In genomic region chr8:4227919-4228318, GRCm38 (mm10) we compare ENCODE assay signal across 33 mouse cellular contexts. TPM values are rescaled to one million over a fixed set of nuclear protein-coding genes. Genes with fewer than 3 reads are reported as not detected.
"Had no signal": no experiment of that assay in that cellular context is flagged by ENCODE, and none has a peak within 500 bp of the region (broad histone marks: within the 10 kb centered on the region; RNA-seq: fewer than 3 reads in every experiment).

No protein-coding gene starts in this region.

- H3K4me2 ChIP-seq: embryonic facial prominence, embryonic 12.5 days; forebrain, embryonic 12.5 days; forebrain, embryonic 13.5 days; forebrain, embryonic 15.5 days had no signal

- H3K36me3 ChIP-seq: embryonic facial prominence, embryonic 10.5 days; embryonic facial prominence, embryonic 12.5 days; embryonic facial prominence, embryonic 13.5 days; embryonic facial prominence, embryonic 15.5 days; forebrain, embryonic 10.5 days; forebrain, embryonic 12.5 days; forebrain, embryonic 15.5 days had no signal

- H3K9me3 ChIP-seq: embryonic facial prominence, embryonic 10.5 days; embryonic facial prominence, embryonic 12.5 days; embryonic facial prominence, embryonic 13.5 days; embryonic facial prominence, embryonic 15.5 days; forebrain, embryonic 10.5 days; forebrain, embryonic 12.5 days; forebrain, embryonic 13.5 days; forebrain, embryonic 15.5 days had no signal

- DNase-seq: cerebellum, adult 2 months; cerebellum, adult 8-10 months; cerebellum, adult 9-10 months; cerebellum, adult 9-11 months; cerebellum, postnatal 10 days; cerebellum, postnatal 14 days; cerebellum, postnatal 25 days; cerebellum, postnatal 36 days; embryo, embryonic 11 days; forebrain, postnatal 0 days; gastrocnemius, adult 2 months; gastrocnemius, postnatal 10 days; gastrocnemius, postnatal 14 days; gastrocnemius, postnatal 25 days; gastrocnemius, postnatal 36 days; heart, adult 18-20 months had no signal

- ATAC-seq: forebrain, embryonic 13.5 days; forebrain, embryonic 14.5 days; forebrain, embryonic 15.5 days; forebrain, embryonic 16.5 days; forebrain, postnatal 0 days had no signal

- H3K4me3 ChIP-seq: embryonic facial prominence, embryonic 10.5 days; embryonic facial prominence, embryonic 12.5 days; erythroblast, embryonic 14.5 days; forebrain, embryonic 10.5 days; forebrain, embryonic 12.5 days; forebrain, embryonic 13.5 days; forebrain, embryonic 15.5 days; gastrocnemius, adult 2 months had no signal

- H3K27ac ChIP-seq: embryonic facial prominence, embryonic 10.5 days; embryonic facial prominence, embryonic 12.5 days; embryonic facial prominence, embryonic 13.5 days; embryonic facial prominence, embryonic 15.5 days; forebrain, embryonic 10.5 days; forebrain, embryonic 12.5 days; forebrain, embryonic 13.5 days; forebrain, embryonic 15.5 days; gastrocnemius, adult 2 months had no signal

- H3K9ac ChIP-seq: embryonic facial prominence, embryonic 12.5 days; embryonic facial prominence, embryonic 13.5 days; embryonic facial prominence, embryonic 15.5 days; forebrain, embryonic 12.5 days; forebrain, embryonic 13.5 days; forebrain, embryonic 15.5 days; forebrain, postnatal 0 days had no signal

- H3K4me1 ChIP-seq: embryonic facial prominence, embryonic 12.5 days; embryonic facial prominence, embryonic 15.5 days had no signal

RNA-seq across cellular contexts. Expression of gene Lrrc8e, which starts 1.3 kb away (rescaled TPM):
- total RNA-seq: common myeloid progenitor, adult 5-6 weeks; forebrain, postnatal 0 days; gastrocnemius, adult 18-20 months; gastrocnemius, adult 2 months; granulocyte monocyte progenitor cell, adult 5-6 weeks had no signal
- polyA plus RNA-seq: cerebellum, adult 2 months; cortical plate, adult 2 months; erythroblast, embryonic 14.5 days; forebrain, embryonic 14.5 days; forebrain, embryonic 15.5 days; forebrain, postnatal 0 days had no signal

RNA-seq across cellular contexts. Expression of gene Prr36, which starts 10.7 kb away (rescaled TPM):
- total RNA-seq: gastrocnemius, adult 18-20 months; gastrocnemius, adult 2 months; gastrocnemius, adult 8-10 months; gastrocnemius, postnatal 36 days; heart, adult 8-10 months had no signal
- polyA plus RNA-seq: erythroblast, embryonic 14.5 days had no signal

RNA-seq across cellular contexts. Expression of gene Gm49320, which starts 10.7 kb away (rescaled TPM):
- total RNA-seq: common myeloid progenitor, adult 5-6 weeks; forebrain, postnatal 0 days; gastrocnemius, adult 2 months; gastrocnemius, adult 8-10 months; granulocyte monocyte progenitor cell, adult 5-6 weeks had no signal
